Mouse (Mus musculus) heart, embryonic 15.5 days (tissue): ENCODE results near the gene Evi2b. TPM values are rescaled to one million over a fixed set of nuclear protein-coding genes. Genes with fewer than 3 reads are reported as not detected.

ENCODE experiments used
- ATAC-seq: fragments of 200-750 bp; cut with Nextera tagmentation; replicated peaks from 2 replicates; pipeline ENCODE4 v1.8.0; 2017; ENCODE audit warnings: low read depth, moderate TSS enrichment; ENCODE audit not compliant: insufficient number of reproducible peaks, insufficient read depth, low FRiP score
- H3K27ac ChIP-seq: fragments of 300-500 bp; sonication (generic); 2 replicates; pipeline ENCODE4 v1.5.1; 2015; ENCODE audit warnings: mild to moderate bottlenecking, inconsistent platforms
- H3K27me3 ChIP-seq: fragments of 300-500 bp; sonication (generic); 2 replicates; pipeline ENCODE4 v1.6.1; 2015; ENCODE audit warnings: inconsistent platforms
- H3K36me3 ChIP-seq: fragments of 300-500 bp; sonication (generic); 2 replicates; pipeline ENCODE4 v1.6.1; 2015; ENCODE audit warnings: mild to moderate bottlenecking, inconsistent platforms
- H3K4me1 ChIP-seq: fragments of 300-500 bp; sonication (generic); replicated peaks from 2 replicates; pipeline ENCODE4 v1.6.1; 2015; ENCODE audit warnings: inconsistent platforms
- H3K4me2 ChIP-seq: fragments of 300-500 bp; sonication (generic); 2 replicates; pipeline ENCODE4 v1.6.1; 2015; ENCODE audit warnings: inconsistent platforms, mild to moderate bottlenecking, moderate library complexity
- H3K4me3 ChIP-seq: fragments of 300-500 bp; sonication (generic); 2 replicates; pipeline ENCODE4 v1.5.1; 2015; ENCODE audit warnings: mild to moderate bottlenecking, inconsistent platforms
- H3K9ac ChIP-seq: fragments of 300-500 bp; sonication (generic); 2 replicates; pipeline ENCODE4 v1.6.1; 2015; ENCODE audit warnings: mild to moderate bottlenecking, inconsistent platforms
- H3K9me3 ChIP-seq: fragments of 300-500 bp; sonication (generic); replicated peaks from 2 replicates; pipeline ENCODE4 v1.6.1; 2016; ENCODE audit warnings: inconsistent platforms
- WGBS: fragments of 180-500 bp; shearing (Covaris S2); methylation state at CpG from one replicate; pipeline ENCODE4 v1.1.7; 2015; ENCODE audit warnings: mixed read lengths; 5-methylcytosine and 5-hydroxymethylcytosine counted together
- polyA plus RNA-seq: library from polyadenylated mRNA; unstranded; fragments of >200 nt; fragmentation: Nextera tagmentation; extraction: Ambion mirVana; gene quantifications from 2 replicates; pipeline ENCODE4 v1.2.1, GENCODE M21; 2015

The Evi2b gene
- polyA plus RNA-seq, 1 experiment from 2014 or later = 0.42 TPM

GRCm38 (mm10) chr11:79531485-79531884 is 7.9 kb upstream of the Evi2b start:
- ATAC-seq = no peak
- H3K9me3 ChIP-seq = no peaks in the 10 kb centered on the region
- 92% methylated on average over 4 of the region's 4 CpGs for WGBS
- no peak overlapping the region for H3K27ac ChIP-seq
- no peak overlapping the region for H3K4me2 ChIP-seq
- H3K27me3 ChIP-seq = no peaks in the 10 kb centered on the region
- H3K4me3 ChIP-seq = no peak overlapping the region
- H3K36me3 ChIP-seq = no peaks in the 10 kb centered on the region; the same call in 1 of the 2 replicates
- H3K4me1 ChIP-seq = peaks cover 31% of the 10 kb centered on the region
- H3K9ac ChIP-seq = no peak overlapping the region

GRCm38 (mm10) chr11:79530774-79531173 is 7.2 kb upstream of the Evi2b start:
- Histone ChIP-seq H3K27me3 (no peaks in the 10 kb centered on the region), H3K36me3 (no peaks in the 10 kb centered on the region; the same call in 1 of the 2 replicates), H3K4me1 (peaks cover 31% of the 10 kb centered on the region), H3K4me2 (no peak overlapping the region), H3K9me3 (no peaks in the 10 kb centered on the region), H3K9ac (no peak overlapping the region), H3K4me3 (no peak overlapping the region), H3K27ac (no peak overlapping the region)
- 85% methylated on average over 11 of the region's 11 CpGs for WGBS
- ATAC-seq = no peak

GRCm38 (mm10) chr11:79530333-79530761 is 6.8 kb upstream of the Evi2b start, which contains the start of the genes Evi2 and Evi2a:
Gene Evi2 (minus strand): TSS chr11:79530589.
Gene Evi2a (minus strand): TSS chr11:79530609.
- Histone ChIP-seq H3K27ac (no peak within 1 kb of the TSS), H3K27me3 (no peaks in the 10 kb centered on the region), H3K4me3 (no peak within 1 kb of the TSS), H3K9ac (no peak within 1 kb of the TSS), H3K9me3 (no peaks in the 10 kb centered on the region), H3K4me2 (no peak within 1 kb of the TSS), H3K4me1 (peaks cover 31% of the 10 kb centered on the region), H3K36me3 (no peaks in the 10 kb centered on the region; the same call in 1 of the 2 replicates)
- no peak for ATAC-seq
- WGBS = 83% methylated on average over 7 of the region's 7 CpGs

GRCm38 (mm10) chr11:79529736-79530135 is 6.2 kb upstream of the Evi2b start:
- H3K36me3 ChIP-seq = no peaks in the 10 kb centered on the region; the same call in 1 of the 2 replicates
- no peak overlapping the region for H3K9ac ChIP-seq
- no peak overlapping the region for H3K4me3 ChIP-seq
- ATAC-seq = no peak
- H3K27ac ChIP-seq = no peak overlapping the region
- peaks cover 29% of the 10 kb centered on the region for H3K4me1 ChIP-seq
- no peaks in the 10 kb centered on the region for H3K9me3 ChIP-seq
- H3K4me2 ChIP-seq = no peak overlapping the region
- H3K27me3 ChIP-seq = no peaks in the 10 kb centered on the region
- WGBS = 88% methylated on average over 2 of the region's 2 CpGs

GRCm38 (mm10) chr11:79529226-79529625 is 5.7 kb upstream of the Evi2b start:
- H3K9ac ChIP-seq = no peak overlapping the region
- H3K27me3 ChIP-seq = no peaks in the 10 kb centered on the region
- no peak overlapping the region for H3K27ac ChIP-seq
- H3K36me3 ChIP-seq = no peaks in the 10 kb centered on the region; the same call in 1 of the 2 replicates
- WGBS = 92% methylated on average over 6 of the region's 6 CpGs
- ATAC-seq = no peak
- H3K4me2 ChIP-seq = no peak overlapping the region
- peaks cover 24% of the 10 kb centered on the region for H3K4me1 ChIP-seq
- no peaks in the 10 kb centered on the region for H3K9me3 ChIP-seq
- no peak overlapping the region for H3K4me3 ChIP-seq

GRCm38 (mm10) chr11:79528601-79529000 is 5.0 kb upstream of the Evi2b start:
- H3K36me3 ChIP-seq = no peaks in the 10 kb centered on the region; the same call in 1 of the 2 replicates
- H3K9ac ChIP-seq = no peak overlapping the region
- H3K4me3 ChIP-seq = no peak overlapping the region
- H3K4me2 ChIP-seq = no peak overlapping the region
- no peak overlapping the region for H3K27ac ChIP-seq
- 85% methylated on average over 3 of the region's 3 CpGs for WGBS
- H3K27me3 ChIP-seq = no peaks in the 10 kb centered on the region
- no peak for ATAC-seq
- no peaks in the 10 kb centered on the region for H3K9me3 ChIP-seq
- H3K4me1 ChIP-seq = peaks cover 19% of the 10 kb centered on the region

GRCm38 (mm10) chr11:79527739-79528384 is 4.3 kb upstream of the Evi2b start:
- Histone ChIP-seq H3K27ac (peak overlapping the region; percentile 53; the same call in 1 of the 2 replicates), H3K4me2 (peak overlapping the region; percentile 23; the same call in 1 of the 2 replicates), H3K9me3 (no peaks in the 10 kb centered on the region), H3K36me3 (no peaks in the 10 kb centered on the region; the same call in 1 of the 2 replicates), H3K9ac (no peak overlapping the region), H3K27me3 (no peaks in the 10 kb centered on the region), H3K4me3 (no peak overlapping the region), H3K4me1 (peaks cover 11% of the 10 kb centered on the region)
- ATAC-seq = no peak
- WGBS = 65% methylated on average over 5 of the region's 5 CpGs

- H3K4me2 ChIP-seq = peak overlapping the region; percentile 23; the same call in 1 of the 2 replicates
- H3K27me3 ChIP-seq = no peaks in the 10 kb centered on the region
- no peaks in the 10 kb centered on the region for H3K9me3 ChIP-seq
- no peak overlapping the region for H3K9ac ChIP-seq
- peak overlapping the region; percentile 53 for H3K27ac ChIP-seq
- WGBS = 50% methylated on average over 15 of the region's 15 CpGs
- peaks cover 11% of the 10 kb centered on the region for H3K4me1 ChIP-seq
- no peaks in the 10 kb centered on the region; the same call in 1 of the 2 replicates for H3K36me3 ChIP-seq
- ATAC-seq = no peak
- H3K4me3 ChIP-seq = no peak overlapping the region
Observed at GRCm38 (mm10) chr11:79527015-79527738, 3.6 kb upstream of the Evi2b start.

GRCm38 (mm10) chr11:79526549-79526948 is 3.0 kb upstream of the Evi2b start:
- Histone ChIP-seq H3K36me3 (no peaks in the 10 kb centered on the region; the same call in 1 of the 2 replicates), H3K9me3 (no peaks in the 10 kb centered on the region), H3K27ac (0 out of 2 replicates have a peak overlapping the region, but pooled peaks have one; percentile 53), H3K27me3 (no peaks in the 10 kb centered on the region), H3K4me3 (no peak overlapping the region), H3K4me1 (peaks cover 11% of the 10 kb centered on the region), H3K9ac (no peak overlapping the region), H3K4me2 (peak overlapping the region; percentile 23; the same call in 1 of the 2 replicates)
- WGBS = 72% methylated on average over 3 of the region's 3 CpGs
- no peak for ATAC-seq

GRCm38 (mm10) chr11:79524310-79524575 is 681 bp upstream of the Evi2b start:
- no peak overlapping the region for H3K9ac ChIP-seq
- WGBS = 80% methylated on average over 1 of the region's 1 CpGs
- no peak overlapping the region for H3K27ac ChIP-seq
- no peak for ATAC-seq
- H3K27me3 ChIP-seq = no peaks in the 10 kb centered on the region
- no peak overlapping the region for H3K4me2 ChIP-seq
- no peak overlapping the region for H3K4me3 ChIP-seq
- peaks cover 11% of the 10 kb centered on the region for H3K4me1 ChIP-seq
- H3K9me3 ChIP-seq = no peaks in the 10 kb centered on the region
- no peaks in the 10 kb centered on the region for H3K36me3 ChIP-seq

GRCm38 (mm10) chr11:79522944-79523343 is 618 bp downstream of the Evi2b start:
- no peaks in the 10 kb centered on the region for H3K9me3 ChIP-seq
- peaks cover 11% of the 10 kb centered on the region for H3K4me1 ChIP-seq
- no peaks in the 10 kb centered on the region for H3K36me3 ChIP-seq
- WGBS = 86% methylated on average over 1 of the region's 1 CpGs
- H3K27me3 ChIP-seq = no peaks in the 10 kb centered on the region
- no peak overlapping the region for H3K4me3 ChIP-seq
- no peak overlapping the region for H3K27ac ChIP-seq
- no peak overlapping the region for H3K9ac ChIP-seq
- no peak for ATAC-seq
- no peak overlapping the region for H3K4me2 ChIP-seq
